Mouse (Mus musculus): ENCODE measurements around the gene Olfr1248.
"Not testable (repeated sequence)": the region's sequence is repeated elsewhere in the genome, so short reads cannot be mapped to it uniquely, and the experiment has no call there.

The Olfr1248 gene

GRCm38 (mm10) chr2:89618145-89618544 lies at the start of gene Olfr1248:
Olfr1248 (minus strand) TSS chr2:89618245.
- not testable (repeated sequence) for DNase-seq

DNA sequence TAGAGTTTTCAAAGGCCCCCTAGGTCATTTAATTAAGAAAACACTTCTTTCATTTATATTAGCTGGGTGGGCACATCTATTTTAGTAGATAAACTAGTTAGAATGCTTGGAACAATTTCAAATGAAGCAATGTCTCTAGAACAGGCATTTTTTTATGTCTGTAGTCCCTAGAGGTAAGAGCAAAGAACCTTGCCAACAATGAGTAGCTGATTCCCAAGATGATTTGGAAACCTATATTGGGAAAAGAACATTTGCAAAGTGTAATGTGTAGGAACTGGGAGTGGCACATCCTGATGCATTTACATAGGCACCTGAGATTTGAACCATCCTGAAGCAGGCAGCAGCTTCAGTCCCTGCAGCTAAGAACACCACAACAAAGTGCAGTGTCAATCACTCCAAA lies 43.3 kb upstream of the Olfr1248 start, which contains the start of gene Olfr1250:
Gene Olfr1250 (minus strand): TSS at position 101 of the 400 bp plus-strand sequence.
- DNase-seq: no peak

- DNase-seq: no peak
Measured at GRCm38 (mm10) chr2:89634883-89635282, 16.8 kb upstream of the Olfr1248 start, which contains the start of gene Olfr1249. Olfr1249 (minus strand) TSS chr2:89634983.

DNA sequence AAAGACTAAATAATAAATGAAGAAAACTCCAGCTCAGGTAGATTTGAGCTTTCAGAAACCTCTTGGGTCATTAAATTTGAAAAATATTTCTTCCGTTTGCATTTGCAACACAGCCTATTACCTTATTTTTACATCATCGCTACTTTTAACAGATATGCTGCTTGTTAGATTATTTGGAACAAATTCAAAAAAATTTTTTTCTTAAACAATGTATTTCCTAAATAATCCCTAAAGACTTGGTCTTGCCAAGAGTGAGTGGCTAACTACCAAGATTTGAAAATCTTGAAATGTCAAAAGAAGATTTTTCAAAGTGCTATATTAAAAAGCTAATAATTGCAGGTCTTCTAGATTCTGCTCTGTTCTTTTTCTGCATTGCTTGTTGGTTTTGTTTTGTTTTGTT lies 4.0 kb downstream of the Olfr1248 start, which contains the start of gene Olfr1247:
Gene Olfr1247 (minus strand): TSS at position 101 of the 400 bp plus-strand sequence.
- no peak for DNase-seq

DNA sequence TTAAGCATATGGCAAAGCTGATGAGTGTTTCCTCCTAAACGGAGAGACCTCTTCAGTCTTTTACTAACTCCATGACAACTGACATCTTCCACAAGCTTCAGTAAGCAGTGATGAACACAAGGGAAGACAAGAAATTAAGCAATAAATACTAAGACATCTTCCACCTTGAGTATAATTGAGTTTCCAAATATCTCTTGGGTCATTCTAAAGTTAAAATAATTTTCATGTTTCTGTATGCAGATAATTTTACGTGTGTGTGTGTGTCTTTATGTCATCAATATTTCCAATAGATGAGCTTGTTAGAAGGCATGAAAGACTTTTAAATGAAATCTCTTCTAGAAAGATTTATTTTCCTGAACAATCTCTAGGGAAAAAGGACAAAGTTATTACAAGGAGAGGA lies 25.0 kb downstream of the Olfr1248 start, which contains the start of gene Olfr1246:
Gene Olfr1246 (minus strand): TSS at position 101 of the 400 bp plus-strand sequence.
- no peak for DNase-seq

DNA sequence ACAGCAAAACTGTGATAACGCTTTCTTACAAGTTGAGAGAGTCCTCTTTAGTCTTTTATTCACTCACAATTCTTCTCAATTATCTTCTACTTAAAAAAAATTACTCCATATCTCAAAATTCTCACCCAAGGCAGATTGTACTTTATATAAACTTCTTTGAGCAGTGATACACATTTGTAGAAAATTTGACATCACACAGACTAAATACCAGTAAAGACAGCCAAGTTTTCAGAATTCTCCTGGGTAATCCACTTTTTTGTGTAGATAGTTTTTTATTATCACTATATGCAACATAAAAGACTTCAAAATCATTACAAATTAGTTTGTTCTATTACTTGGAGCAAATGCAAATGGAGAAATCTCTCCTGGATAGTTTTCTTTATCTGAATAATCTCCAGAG lies 39.7 kb downstream of the Olfr1248 start, which contains the start of gene Olfr1245:
Gene Olfr1245 (minus strand): TSS at position 101 of the 400 bp plus-strand sequence.
- no peak for DNase-seq
